Mouse (Mus musculus) megakaryocyte, adult 5-6 weeks (primary cell): ENCODE results near the gene Gm10230. TPM values are rescaled to one million over a fixed set of nuclear protein-coding genes. Genes with fewer than 3 reads are reported as not detected.
"Not testable (repeated sequence)": the region's sequence is repeated elsewhere in the genome, so short reads cannot be mapped to it uniquely, and the experiment has no call there.

Experiments
- ATAC-seq: 2 replicates; pipeline ENCODE4 v1.8.0; 2016; ENCODE audit warnings: mild to moderate bottlenecking, inconsistent platforms; ENCODE audit not compliant: poor library complexity, severe bottlenecking
- total RNA-seq, 2 experiments: library from RNA; stranded (forward) in 1 of 2; stranded (reverse) in 1 of 2; fragments of 153-499, 151-499 nt in 1 of 2; fragments of 221-1000, 200-1000 nt in 1 of 2; gene quantifications; 2 replicates each; pipeline versions ENCODE4 v1.2.3 to v1.2.4; 2015 to 2017

Gm10230 gene
- not detected in 2 replicates for total RNA-seq (2015)
- total RNA-seq (2017), result not detected in 2 replicates

GRCm38 (mm10) chrX:27494782-27495181 is at the start of gene Gm10230:
TSS of gene Gm10230 (minus strand) at chrX:27494882.
- ATAC-seq, result not testable (repeated sequence)
